Mouse (Mus musculus): ENCODE data around the gene Dedd2.
"Not testable (repeated sequence)": the region's sequence is repeated elsewhere in the genome, so short reads cannot be mapped to it uniquely, and the experiment has no call there.

Gene Dedd2

GRCm38 (mm10) chr7:25220457-25221101, at the start of gene Dedd2:
Gene Dedd2 (minus strand): TSS chr7:25220615.
- peak in 1 of 2 experiments; percentile 38 for DNase-seq

GRCm38 (mm10) chr7:25269545-25270271, 49.3 kb upstream of the Dedd2 start:
- no peak for DNase-seq

- peak in 1 of 2 experiments; percentile 23 for DNase-seq
These were observed 48.6 kb upstream of the Dedd2 start for GRCm38 (mm10) chr7:25269029-25269428.

GRCm38 (mm10) chr7:25268588-25268987, 48.2 kb upstream of the Dedd2 start:
- no peak for DNase-seq

GRCm38 (mm10) chr7:25267751-25268463, 47.5 kb upstream of the Dedd2 start:
- DNase-seq, result peak; percentile 99 to 100

- peak; percentile 99 for DNase-seq
These were observed 46.9 kb upstream of the Dedd2 start, which contains the start of gene Cic for GRCm38 (mm10) chr7:25267301-25267750. Gene Cic (plus strand): TSS chr7:25267704.

- no peak for DNase-seq
These were observed 46.0 kb upstream of the Dedd2 start for GRCm38 (mm10) chr7:25266180-25266962.

- DNase-seq, result not testable (repeated sequence)
These were observed 45.3 kb upstream of the Dedd2 start for GRCm38 (mm10) chr7:25265743-25266142.

GRCm38 (mm10) chr7:25263968-25264870, 43.8 kb upstream of the Dedd2 start:
- no peak for DNase-seq

GRCm38 (mm10) chr7:25261896-25262295, 41.5 kb upstream of the Dedd2 start:
- DNase-seq, result no peak

GRCm38 (mm10) chr7:25251822-25252221, 31.4 kb upstream of the Dedd2 start:
- DNase-seq, result peak in 1 of 2 experiments; percentile 33

- peak; percentile 62 to 80 for DNase-seq
These were observed 30.8 kb upstream of the Dedd2 start for GRCm38 (mm10) chr7:25251071-25251791.

GRCm38 (mm10) chr7:25250141-25250972, 29.9 kb upstream of the Dedd2 start, which contains the start of gene Erf:
Gene Erf (minus strand): TSS chr7:25250761.
- peak; percentile 93 to 94 for DNase-seq

- DNase-seq, result peak; percentile 70 to 77
These were observed 29.1 kb upstream of the Dedd2 start for GRCm38 (mm10) chr7:25249314-25250140.

- DNase-seq, result peak; percentile 51
These were observed 28.5 kb upstream of the Dedd2 start for GRCm38 (mm10) chr7:25248846-25249313.

- peak in 1 of 2 experiments; percentile 48 for DNase-seq
These were observed 27.7 kb upstream of the Dedd2 start for GRCm38 (mm10) chr7:25248018-25248647.

GRCm38 (mm10) chr7:25247498-25247897, 27.1 kb upstream of the Dedd2 start:
- DNase-seq, result no peak

GRCm38 (mm10) chr7:25246759-25247137, 26.3 kb upstream of the Dedd2 start:
- DNase-seq, result peak; percentile 42 to 49
